Mouse (Mus musculus): ENCODE data around the gene Eif2a. TPM values are rescaled to one million over a fixed set of nuclear protein-coding genes. Genes with fewer than 3 reads are reported as not detected.

The Eif2a gene
- polyA plus RNA-seq, 2 experiments = 29.3 to 35.4 TPM

GRCm38 (mm10) chr3:58515947-58516601, 9.5 kb upstream of the Eif2a start:
- H3K36me3 ChIP-seq (replicated peaks; ENCODE audit: control insufficient read depth, insufficient read depth, low read depth) = no peaks in the 10 kb centered on the region; the same call in 1 of the 2 replicates
- no peak overlapping the region for H3K27ac ChIP-seq
- no peak for DNase-seq (ENCODE audit: low read depth in 3 of 3, low spot score in 3 of 3)
- no peak overlapping the region for H3K9ac ChIP-seq (replicated peaks)
- TF ChIP-seq EP300 (IDR thresholded peaks at IDR 0.05; ENCODE audit: low read depth) = no peak
- no peak for TF ChIP-seq CTCF (IDR thresholded peaks at IDR 0.05; ENCODE audit: low read depth)
- no peak for ATAC-seq (ENCODE audit: insufficient read depth)
- no peak overlapping the region for H3K4me2 ChIP-seq (ENCODE audit: low read depth)
- whole genome bisulfite sequencing (ENCODE audit: insufficient replicate concordance) = 63% methylated on average over 1 of the region's 1 CpGs
- no peaks in the 10 kb centered on the region for H3K27me3 ChIP-seq (ENCODE audit: control insufficient read depth, insufficient read depth, low read length)
- peaks cover 0 to 7% of the 10 kb centered on the region in 2 experiments; a peak in 2 of 4 replicates for H3K4me1 ChIP-seq (replicated peaks; ENCODE audit: control insufficient read depth in 2 of 2, insufficient read depth in 2 of 2, low read length in 1 of 2)
- no peaks in the 10 kb centered on the region for H3K9me3 ChIP-seq (ENCODE audit: control insufficient read depth, low read length)
- H3K4me3 ChIP-seq (ENCODE audit: insufficient read depth in 1 of 2, low read depth in 2 of 2, low read length in 2 of 2) = no peak overlapping the region

GRCm38 (mm10) chr3:58516602-58516976, 9.0 kb upstream of the Eif2a start:
- no peak for TF ChIP-seq EP300 (IDR thresholded peaks at IDR 0.05; ENCODE audit: low read depth)
- TF ChIP-seq CTCF (IDR thresholded peaks at IDR 0.05; ENCODE audit: low read depth) = no peak
- H3K9ac ChIP-seq (replicated peaks) = no peak overlapping the region
- H3K27ac ChIP-seq = no peak overlapping the region
- H3K36me3 ChIP-seq (replicated peaks; ENCODE audit: control insufficient read depth, insufficient read depth, low read depth) = peaks cover 4% of the 10 kb centered on the region
- no peak for DNase-seq (ENCODE audit: low read depth in 3 of 3, low spot score in 3 of 3)
- H3K4me1 ChIP-seq (replicated peaks; ENCODE audit: control insufficient read depth in 2 of 2, insufficient read depth in 2 of 2, low read length in 1 of 2) = peaks cover 0 to 7% of the 10 kb centered on the region in 2 experiments; a peak in 2 of 4 replicates
- H3K27me3 ChIP-seq (ENCODE audit: control insufficient read depth, insufficient read depth, low read length) = no peaks in the 10 kb centered on the region
- no peaks in the 10 kb centered on the region for H3K9me3 ChIP-seq (ENCODE audit: control insufficient read depth, low read length)
- H3K4me2 ChIP-seq (ENCODE audit: low read depth) = no peak overlapping the region
- no peak overlapping the region for H3K4me3 ChIP-seq (ENCODE audit: insufficient read depth in 1 of 2, low read depth in 2 of 2, low read length in 2 of 2)
- ATAC-seq (ENCODE audit: insufficient read depth) = no peak
- WGBS (ENCODE audit: insufficient replicate concordance) = 21% methylated on average over 7 of the region's 7 CpGs

- 42% methylated on average over 5 of the region's 5 CpGs for WGBS (ENCODE audit: insufficient replicate concordance)
- DNase-seq (ENCODE audit: low read depth in 3 of 3, low spot score in 3 of 3) (no peak), ATAC-seq (ENCODE audit: insufficient read depth) (no peak)
- H3K27ac ChIP-seq = no peak overlapping the region
- H3K27me3 ChIP-seq (ENCODE audit: control insufficient read depth, insufficient read depth, low read length) = no peaks in the 10 kb centered on the region
- H3K9ac ChIP-seq (replicated peaks) = no peak overlapping the region
- H3K4me3 ChIP-seq (ENCODE audit: insufficient read depth in 1 of 2, low read depth in 2 of 2, low read length in 2 of 2) = no peak overlapping the region
- no peak overlapping the region for H3K4me2 ChIP-seq (ENCODE audit: low read depth)
- no peaks in the 10 kb centered on the region for H3K9me3 ChIP-seq (ENCODE audit: control insufficient read depth, low read length)
- peaks cover 0 to 7% of the 10 kb centered on the region in 2 experiments; a peak in 2 of 4 replicates for H3K4me1 ChIP-seq (replicated peaks; ENCODE audit: control insufficient read depth in 2 of 2, insufficient read depth in 2 of 2, low read length in 1 of 2)
- TF ChIP-seq EP300 (IDR thresholded peaks at IDR 0.05; ENCODE audit: low read depth) (no peak), CTCF (IDR thresholded peaks at IDR 0.05; ENCODE audit: low read depth) (no peak)
- peaks cover 6% of the 10 kb centered on the region for H3K36me3 ChIP-seq (replicated peaks; ENCODE audit: control insufficient read depth, insufficient read depth, low read depth)
These were observed 8.4 kb upstream of the Eif2a start for GRCm38 (mm10) chr3:58517258-58517657.

- Histone ChIP-seq H3K4me3 (ENCODE audit: insufficient read depth in 1 of 2, low read depth in 2 of 2, low read length in 2 of 2) (no peak overlapping the region), H3K9ac (replicated peaks) (no peak overlapping the region), H3K27me3 (ENCODE audit: control insufficient read depth, insufficient read depth, low read length) (no peaks in the 10 kb centered on the region), H3K27ac (no peak overlapping the region), H3K9me3 (ENCODE audit: control insufficient read depth, low read length) (no peaks in the 10 kb centered on the region), H3K4me1 (replicated peaks; ENCODE audit: control insufficient read depth in 2 of 2, insufficient read depth in 2 of 2, low read length in 1 of 2) (peaks cover 0 to 7% of the 10 kb centered on the region in 2 experiments; a peak in 2 of 4 replicates), H3K36me3 (replicated peaks; ENCODE audit: control insufficient read depth, insufficient read depth, low read depth) (peaks cover 12% of the 10 kb centered on the region), H3K4me2 (ENCODE audit: low read depth) (no peak overlapping the region)
- 58% methylated on average over 5 of the region's 5 CpGs for WGBS (ENCODE audit: insufficient replicate concordance)
- ATAC-seq (ENCODE audit: insufficient read depth) (no peak), DNase-seq (ENCODE audit: low read depth in 3 of 3, low spot score in 3 of 3) (no peak)
- TF ChIP-seq CTCF (IDR thresholded peaks at IDR 0.05; ENCODE audit: low read depth) = no peak
- no peak for TF ChIP-seq EP300 (IDR thresholded peaks at IDR 0.05; ENCODE audit: low read depth)
These were observed 7.8 kb upstream of the Eif2a start for GRCm38 (mm10) chr3:58517800-58518199.

GRCm38 (mm10) chr3:58518962-58519361, 6.7 kb upstream of the Eif2a start:
- no peak overlapping the region for H3K4me3 ChIP-seq (ENCODE audit: insufficient read depth in 1 of 2, low read depth in 2 of 2, low read length in 2 of 2)
- TF ChIP-seq CTCF (IDR thresholded peaks at IDR 0.05; ENCODE audit: low read depth) (no peak), EP300 (IDR thresholded peaks at IDR 0.05; ENCODE audit: low read depth) (no peak)
- 45% methylated on average over 2 of the region's 2 CpGs for WGBS (ENCODE audit: insufficient replicate concordance)
- DNase-seq (ENCODE audit: low read depth in 3 of 3, low spot score in 3 of 3) = no peak
- no peak overlapping the region for H3K9ac ChIP-seq (replicated peaks)
- H3K36me3 ChIP-seq (replicated peaks; ENCODE audit: control insufficient read depth, insufficient read depth, low read depth) = peaks cover 14% of the 10 kb centered on the region
- H3K27ac ChIP-seq = no peak overlapping the region
- ATAC-seq (ENCODE audit: insufficient read depth) = no peak; the same call in 1 of the 2 replicates
- no peaks in the 10 kb centered on the region for H3K9me3 ChIP-seq (ENCODE audit: control insufficient read depth, low read length)
- no peaks in the 10 kb centered on the region for H3K27me3 ChIP-seq (ENCODE audit: control insufficient read depth, insufficient read depth, low read length)
- no peak overlapping the region for H3K4me2 ChIP-seq (ENCODE audit: low read depth)
- H3K4me1 ChIP-seq (replicated peaks; ENCODE audit: control insufficient read depth in 2 of 2, insufficient read depth in 2 of 2, low read length in 1 of 2) = peaks cover 0 to 7% of the 10 kb centered on the region in 2 experiments; a peak in 2 of 4 replicates

Data from liver, embryonic 14.5 days (tissue).